Mouse (Mus musculus) heart, postnatal 25 days (tissue): ENCODE results near the gene Snx12. TPM values are rescaled to one million over a fixed set of nuclear protein-coding genes. Genes with fewer than 3 reads are reported as not detected.
"Not testable (repeated sequence)": the region's sequence is repeated elsewhere in the genome, so short reads cannot be mapped to it uniquely, and the experiment has no call there.

Experiments used
- DNase-seq: peaks from one replicate; pipeline ENCODE4 v3.0.0; 2022; ENCODE audit warnings: low spot score
- intact Hi-C: fragments of 180-260 bp; cut with DNase I; formaldehyde crosslinking; loops from one replicate; pipeline ENCODE4 v1.15.1; 2025
- total RNA-seq, 2 experiments: library from RNA; stranded (reverse); gene quantifications; 2 replicates each; pipeline ENCODE4 v1.2.3; 2021

The Snx12 gene
- total RNA-seq, 2 experiments from 2014 or later = 34.9 to 35.5 TPM

GRCm38 (mm10) chrX:101156369-101156768, 66.0 kb downstream of the Snx12 start:
- intact Hi-C loops = no loop called here
- DNase-seq = no peak

GRCm38 (mm10) chrX:101147506-101147905, 74.9 kb downstream of the Snx12 start:
- DNase-seq = no peak
- intact Hi-C loops = no loop called here

- intact Hi-C loops = loop anchor here (1.0 to 10.0 kb wide), 3 partner anchors 155 to 293 kb away; partner anchors contain the start of genes Nono and Zmym3
- DNase-seq = no peak
Observed at GRCm38 (mm10) chrX:101131992-101132791, 90.2 kb downstream of the Snx12 start.

- intact Hi-C loops = loop anchor here (5.0 to 10.0 kb wide), 2 partner anchors 156 to 294 kb away; partner anchors contain the start of genes Nono and Zmym3
Observed at GRCm38 (mm10) chrX:101131001-101131400, 91.4 kb downstream of the Snx12 start.

GRCm38 (mm10) chrX:101128559-101128958, 93.8 kb downstream of the Snx12 start:
- no peak for DNase-seq
- intact Hi-C loops = no loop called here

More at GRCm38 (mm10) chrX:101131001-101131400, 91.4 kb downstream of the Snx12 start:
- DNase-seq = no peak

GRCm38 (mm10) chrX:101126977-101127376, 95.4 kb downstream of the Snx12 start:
- intact Hi-C loops = no loop called here
- no peak for DNase-seq

GRCm38 (mm10) chrX:101126474-101126955, 95.8 kb downstream of the Snx12 start:
- intact Hi-C loops = no loop called here

GRCm38 (mm10) chrX:101120546-101120945, 101.8 kb downstream of the Snx12 start:
- intact Hi-C loops = no loop called here
- no peak for DNase-seq

More at GRCm38 (mm10) chrX:101126474-101126955, 95.8 kb downstream of the Snx12 start:
- peak; percentile 2 for DNase-seq

GRCm38 (mm10) chrX:101085920-101086319, 136.4 kb downstream of the Snx12 start, which contains the start of gene Slc7a3:
Gene Slc7a3, minus strand, starts transcription at chrX:101086020.
- intact Hi-C loops = no loop called here
- DNase-seq = no peak

GRCm38 (mm10) chrX:101085211-101085610, 137.2 kb downstream of the Snx12 start:
- intact Hi-C loops, DNase-seq: not testable (repeated sequence)

GRCm38 (mm10) chrX:101084192-101084591, 138.2 kb downstream of the Snx12 start:
- no peak for DNase-seq
- intact Hi-C loops = no loop called here

- intact Hi-C loops = no loop called here
- no peak for DNase-seq
Observed at GRCm38 (mm10) chrX:101065245-101065644, 157.1 kb downstream of the Snx12 start.

GRCm38 (mm10) chrX:101063503-101063902, 158.9 kb downstream of the Snx12 start:
- intact Hi-C loops = no loop called here
- DNase-seq = no peak

GRCm38 (mm10) chrX:101059541-101059940, 162.8 kb downstream of the Snx12 start, which contains the start of gene Tex11:
Gene Tex11, minus strand, starts transcription at chrX:101059667.
- intact Hi-C loops = no loop called here

More at GRCm38 (mm10) chrX:101059541-101059940, 162.8 kb downstream of the Snx12 start, which contains the start of gene Tex11:
- no peak for DNase-seq

Other genes with a start within 250 kb of the Snx12 start
- under 1 TPM; 0.14 to 0.16 TPM for gene Tex11, start 162.9 kb downstream of the Snx12 start, total RNA-seq
- under 1 TPM in 1 of 2 experiments, not detected in 1; 0.29 TPM for gene Slc7a3, start 136.5 kb downstream of the Snx12 start, total RNA-seq
- gene Foxo4, start 32.0 kb upstream of the Snx12 start, total RNA-seq = 10 to 100 TPM; 48.5 to 53.7 TPM
- not detected for gene Gm614, start 41.4 kb upstream of the Snx12 start, total RNA-seq
- gene Il2rg, start 45.7 kb upstream of the Snx12 start, total RNA-seq = 10 to 100 TPM in 1 of 2 experiments, 1 to 10 TPM in 1; 8.2 to 10.0 TPM
- gene Gm20489, start 46.5 kb upstream of the Snx12 start, total RNA-seq = not detected
- 10 to 100 TPM; 20.1 to 22.6 TPM for gene Med12, start 51.5 kb upstream of the Snx12 start, total RNA-seq
- under 1 TPM; 0.59 to 0.91 TPM for gene Nlgn3, start 76.6 kb upstream of the Snx12 start, total RNA-seq
- not detected for gene Gjb1, start 153.8 kb upstream of the Snx12 start, total RNA-seq
- gene Zmym3, start 198.3 kb upstream of the Snx12 start, total RNA-seq = 10 to 100 TPM; 12.9 to 18.9 TPM
- gene Nono, start 206.8 kb upstream of the Snx12 start, total RNA-seq = 10 to 100 TPM; 69.3 to 75.5 TPM
- 100 to 1,000 TPM; 226 to 255 TPM for gene Itgb1bp2, start 226.5 kb upstream of the Snx12 start, total RNA-seq